Mouse (Mus musculus) lung, adult 2 months (tissue): ENCODE data around the gene Gcnt3.
A peak's percentile ranks its signal among the peaks of the same experiment; 100 is the strongest.

ENCODE experiments used
- CTCF ChIP-seq: fragments of 200-500 bp; IDR thresholded peaks from 2 replicates; pipeline ENCODE4 v1.5.1; 2011; ENCODE audit warnings: mild to moderate bottlenecking, low read length, control low read depth; ENCODE audit not compliant: insufficient read depth
- POLR2A ChIP-seq: fragments of 200-500 bp; IDR thresholded peaks from 2 replicates; pipeline ENCODE4 v1.6.1; 2011; ENCODE audit warnings: low read depth, mild to moderate bottlenecking, control low read depth, low read length, borderline replicate concordance; ENCODE audit errors: extremely low read depth

DNA sequence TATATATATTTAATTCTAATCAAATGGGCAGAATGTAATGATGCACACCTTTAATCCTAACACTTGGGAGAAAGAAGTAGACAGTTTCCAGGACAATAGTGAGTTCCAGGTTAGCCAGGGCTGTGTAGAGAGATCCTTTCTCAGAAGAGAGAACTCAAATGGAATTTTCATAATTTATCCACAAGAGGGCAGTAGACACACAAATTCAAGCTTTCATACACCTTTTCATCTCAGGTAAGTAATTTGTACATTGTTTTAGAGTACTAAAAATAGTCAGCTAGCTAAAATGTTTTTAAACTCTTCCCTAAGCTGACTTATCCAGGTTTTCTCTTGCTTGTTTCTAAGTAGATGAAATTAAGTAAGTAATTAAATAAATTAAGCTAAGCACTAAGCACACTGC is 19.0 kb downstream of the Gcnt3 start:
- TF ChIP-seq CTCF = peak; percentile 27; the same call in 1 of the 2 replicates
- no peak for TF ChIP-seq POLR2A
